Comparison of ENCODE assay signal across 21 mouse cellular contexts in the genomic region with DNA sequence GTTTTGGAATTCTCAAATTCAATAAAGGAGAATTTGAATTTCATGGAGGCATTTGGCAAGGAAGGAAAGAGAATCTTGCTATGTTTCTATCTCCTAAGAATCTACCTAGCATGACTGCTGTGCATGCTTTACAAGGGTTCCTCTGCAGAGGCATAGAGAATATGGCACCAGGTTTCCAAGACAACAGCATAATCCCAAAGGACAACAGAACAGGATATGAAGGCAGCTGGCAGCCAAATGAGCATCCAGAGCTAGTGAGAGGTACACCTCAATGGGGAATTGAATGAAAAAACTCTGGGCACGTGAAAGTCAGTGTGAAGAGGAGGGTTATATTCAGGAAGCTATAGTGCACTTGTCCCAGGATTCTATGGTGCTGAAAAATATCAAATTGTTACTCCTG.
A peak's percentile ranks its signal among the peaks of the same experiment; 100 is the strongest.
DNase-seq lines count a peak whose midpoint lies in the region; ATAC-seq lines count a peak whose summit lies in the region.
"Had no signal": no experiment of that assay in that cellular context is flagged by ENCODE, and none has a peak within 500 bp of the region (broad histone marks: within the 10 kb centered on the region; RNA-seq: fewer than 3 reads in every experiment).

No protein-coding gene starts in this region.

- H3K4me3 ChIP-seq in hindbrain, embryonic 16.5 days (ENCODE audit: low read length) = no peak overlapping the region
- no peak overlapping the region for H3K4me3 ChIP-seq in hindbrain, embryonic 13.5 days
- H3K4me3 ChIP-seq: embryonic facial prominence, embryonic 12.5 days; layer of hippocampus, adult 2 months; neural tube, embryonic 13.5 days had no signal

- WGBS in hindbrain, embryonic 16.5 days = 16% methylated on average over 1 of the region's 1 CpGs
- WGBS in hindbrain, embryonic 13.5 days = 45% methylated on average over 1 of the region's 1 CpGs

- H3K27me3 ChIP-seq in hindbrain, embryonic 16.5 days (replicated peaks; ENCODE audit: control insufficient read depth, insufficient read depth, low read length) = no peaks in the 10 kb centered on the region
- no peaks in the 10 kb centered on the region for H3K27me3 ChIP-seq in hindbrain, embryonic 13.5 days
- H3K27me3 ChIP-seq: embryonic facial prominence, embryonic 12.5 days; neural tube, embryonic 13.5 days had no signal

- peak; percentile 14 for DNase-seq in embryo, embryonic 10.5 days (ENCODE audit: low spot score)
- DNase-seq in embryo, embryonic 11 days = no peak
- DNase-seq in right cerebral cortex, postnatal 14 days = peak; percentile 7
- no peak for DNase-seq in right cerebral cortex, postnatal 4 days
- DNase-seq in cerebellum, postnatal 14 days = no peak
- DNase-seq: adrenal gland, postnatal 10 days; cerebellum, adult 11 months; heart, postnatal 14 days; kidney, adult 8-10 months; kidney, postnatal 14 days; liver; thymus, postnatal 14 days had no signal

- peak; percentile 64; the same call in 1 of the 2 replicates for ATAC-seq in hindbrain, embryonic 16.5 days
- no peak for ATAC-seq in hindbrain, embryonic 13.5 days (ENCODE audit: low FRiP score)
- ATAC-seq: activated CD4-positive, CD25-positive, alpha-beta regulatory T cell, adult 4 months; CD4-positive, CD25-positive, alpha-beta regulatory T cell, adult 4 months; lung, postnatal 0 days had no signal

- H3K9me3 ChIP-seq in hindbrain, embryonic 16.5 days (ENCODE audit: control insufficient read depth, low read length) = no peaks in the 10 kb centered on the region
- no peaks in the 10 kb centered on the region for H3K9me3 ChIP-seq in hindbrain, embryonic 13.5 days
- H3K9me3 ChIP-seq: embryonic facial prominence, embryonic 12.5 days; neural tube, embryonic 13.5 days had no signal

- H3K9ac ChIP-seq in hindbrain, embryonic 16.5 days (ENCODE audit: low read depth, low read length) = no peak overlapping the region
- no peak overlapping the region for H3K9ac ChIP-seq in hindbrain, embryonic 13.5 days
- H3K9ac ChIP-seq: embryonic facial prominence, embryonic 12.5 days; neural tube, embryonic 13.5 days had no signal

- no peaks in the 10 kb centered on the region for H3K36me3 ChIP-seq in hindbrain, embryonic 16.5 days (ENCODE audit: control insufficient read depth, insufficient read depth, low read length)
- H3K36me3 ChIP-seq in hindbrain, embryonic 13.5 days = no peaks in the 10 kb centered on the region
- H3K36me3 ChIP-seq: embryonic facial prominence, embryonic 12.5 days; neural tube, embryonic 13.5 days had no signal

- no peak overlapping the region for H3K27ac ChIP-seq in hindbrain, embryonic 16.5 days (ENCODE audit: low read depth, low read length)
- no peak overlapping the region for H3K27ac ChIP-seq in hindbrain, embryonic 13.5 days
- H3K27ac ChIP-seq: embryonic facial prominence, embryonic 12.5 days; layer of hippocampus, adult 2 months; neural tube, embryonic 13.5 days had no signal

- no peak overlapping the region for H3K4me2 ChIP-seq in hindbrain, embryonic 16.5 days (ENCODE audit: low read length)
- H3K4me2 ChIP-seq in hindbrain, embryonic 13.5 days = no peak overlapping the region
- H3K4me2 ChIP-seq: embryonic facial prominence, embryonic 12.5 days; heart, embryonic 11.5 days; neural tube, embryonic 13.5 days had no signal

- no peaks in the 10 kb centered on the region for H3K4me1 ChIP-seq in hindbrain, embryonic 16.5 days (ENCODE audit: control insufficient read depth, insufficient read depth, low read depth, low read length)
- no peaks in the 10 kb centered on the region for H3K4me1 ChIP-seq in hindbrain, embryonic 13.5 days (replicated peaks)
- H3K4me1 ChIP-seq: embryonic facial prominence, embryonic 12.5 days; neural tube, embryonic 13.5 days had no signal

Comparison
In these comparisons a context has a peak if more than half of its experiments do, and no peak if none do; other contexts are left out.
1. DNase-seq: peak in embryo, embryonic 10.5 days (single experiment) and right cerebral cortex, postnatal 14 days (single experiment); none in embryo, embryonic 11 days (single experiment), right cerebral cortex, postnatal 4 days (single experiment) and cerebellum, postnatal 14 days (0 of 2).